Mouse (Mus musculus) heart, postnatal 10 days (tissue): Measurements from ENCODE around the gene Ift81. TPM values are rescaled to one million over a fixed set of nuclear protein-coding genes. Genes with fewer than 3 reads are reported as not detected.

ENCODE experiments used
- DNase-seq, 2 experiments: peaks; one replicate each; pipeline ENCODE4 v3.0.0; 2021
- intact Hi-C: fragments of 180-260 bp; cut with DNase I; formaldehyde crosslinking; loops from one replicate; pipeline ENCODE4 v1.15.1; 2025
- total RNA-seq, 2 experiments: library from RNA; stranded (reverse); gene quantifications; 2 replicates each; pipeline ENCODE4 v1.2.3; 2021

Ift81 gene
- total RNA-seq, 2 experiments from 2014 or later: 51.7 to 53.1 TPM

GRCm38 (mm10) chr5:122520254-122521129 is 93.8 kb downstream of the Ift81 start:
- intact Hi-C loops: loop anchor here (1.0 kb wide), 1 partner anchor 101 kb away; no protein-coding TSS in a partner anchor
- peak; percentile 71 to 84 for DNase-seq

- no peak for DNase-seq
- intact Hi-C loops: no loop called here
Observed at GRCm38 (mm10) chr5:122519043-122519660, 95.2 kb downstream of the Ift81 start.

- intact Hi-C loops: no loop called here
- no peak for DNase-seq
Observed at GRCm38 (mm10) chr5:122518247-122518646, 96.1 kb downstream of the Ift81 start.

GRCm38 (mm10) chr5:122516901-122517300 is 97.4 kb downstream of the Ift81 start:
- intact Hi-C loops: no loop called here
- DNase-seq: no peak

GRCm38 (mm10) chr5:122516029-122516730 is 98.1 kb downstream of the Ift81 start:
- DNase-seq: no peak
- intact Hi-C loops: no loop called here

GRCm38 (mm10) chr5:122514127-122514521 is 100.2 kb downstream of the Ift81 start:
- intact Hi-C loops: no loop called here
- no peak for DNase-seq

- intact Hi-C loops: no loop called here
- DNase-seq: no peak
Observed at GRCm38 (mm10) chr5:122513421-122514126, 100.7 kb downstream of the Ift81 start.

- DNase-seq: no peak
- intact Hi-C loops: no loop called here
Observed at GRCm38 (mm10) chr5:122512011-122512410, 102.3 kb downstream of the Ift81 start.

- DNase-seq: no peak
Observed at GRCm38 (mm10) chr5:122511405-122511804, 102.9 kb downstream of the Ift81 start.

GRCm38 (mm10) chr5:122510651-122511157 is 103.6 kb downstream of the Ift81 start:
- peak; percentile 83 to 91 for DNase-seq
- intact Hi-C loops: loop anchor here (2.0 kb wide), 1 partner anchor 14 kb away; no protein-coding TSS in a partner anchor

More at GRCm38 (mm10) chr5:122511405-122511804, 102.9 kb downstream of the Ift81 start:
- intact Hi-C loops: loop anchor here (2.0 kb wide), 1 partner anchor 13 kb away; no protein-coding TSS in a partner anchor

- intact Hi-C loops: loop anchor here (1.0 to 2.0 kb wide), 2 partner anchors 15 to 112 kb away; no protein-coding TSS in a partner anchor
- peak; percentile 78 to 84 for DNase-seq
Observed at GRCm38 (mm10) chr5:122509608-122510007, 104.7 kb downstream of the Ift81 start.

- intact Hi-C loops: loop anchor here (1.0 kb wide), 1 partner anchor 112 kb away; no protein-coding TSS in a partner anchor
- DNase-seq: no peak
Observed at GRCm38 (mm10) chr5:122508861-122509306, 105.4 kb downstream of the Ift81 start.

- intact Hi-C loops: no loop called here
- DNase-seq: no peak
Observed at GRCm38 (mm10) chr5:122507396-122507795, 106.9 kb downstream of the Ift81 start.

GRCm38 (mm10) chr5:122506462-122506861 is 107.9 kb downstream of the Ift81 start:
- no peak for DNase-seq
- intact Hi-C loops: no loop called here

GRCm38 (mm10) chr5:122505554-122505953 is 108.8 kb downstream of the Ift81 start:
- intact Hi-C loops: no loop called here
- no peak for DNase-seq

GRCm38 (mm10) chr5:122503760-122504119 is 110.6 kb downstream of the Ift81 start:
- DNase-seq: no peak

GRCm38 (mm10) chr5:122503015-122503759 is 111.1 kb downstream of the Ift81 start:
- no peak for DNase-seq
- intact Hi-C loops: no loop called here

More at GRCm38 (mm10) chr5:122503760-122504119, 110.6 kb downstream of the Ift81 start:
- intact Hi-C loops: no loop called here

- intact Hi-C loops: loop anchor here (1.0 kb wide), 1 partner anchor 119 kb away; no protein-coding TSS in a partner anchor
- DNase-seq: peak; percentile 93 to 94
Observed at GRCm38 (mm10) chr5:122502077-122502941, 112.0 kb downstream of the Ift81 start, which contains the start of gene Atp2a2. Atp2a2 (minus strand) TSS chr5:122502225.
